Mouse (Mus musculus) Patski (cell line): ENCODE data around the gene Atxn7. TPM values are rescaled to one million over a fixed set of nuclear protein-coding genes. Genes with fewer than 3 reads are reported as not detected.
A peak's percentile ranks its signal among the peaks of the same experiment; 100 is the strongest.

ENCODE experiments used
- ATAC-seq: fragments of 100-300 bp; one replicate; pipeline ENCODE4 v1.8.0; 2021
- CTCF ChIA-PET: fragments of 350-600 bp; sonication (Branson Sonifier 250); formaldehyde crosslinking; loops from one replicate; lab custom pipeline; 2022; ENCODE audit warnings: inconsistent platforms; lab: Charles Lee
- POLR2A ChIA-PET: fragments of 350-600 bp; sonication (Branson Sonifier 250); formaldehyde crosslinking; loops from one replicate; lab custom pipeline; 2022; ENCODE audit warnings: antibody characterized with exemption, inconsistent platforms; lab: Charles Lee
- DNase-seq: peaks from one replicate; pipeline ENCODE4 v3.0.0-alpha.2; 2011; ENCODE audit warnings: low read depth, low spot score
- H3K27me3 ChIP-seq: fragments of 371-371 bp; one replicate; pipeline ENCODE4 v1.5.1; 2021
- CTCF ChIP-seq: fragments of 100-300 bp; IDR thresholded peaks from one replicate; pipeline ENCODE4 v1.5.1; 2021
- in situ Hi-C: fragments of 300-500 bp; cut with MboI; formaldehyde crosslinking; loops from 3 replicates; pipeline ENCODE4 v1.11.1; 2018; ENCODE audit warnings: low pct_unique_long_range_greater_than_20kb, mixed read lengths
- polyA plus RNA-seq: library from polyadenylated mRNA; unstranded; gene quantifications from one replicate; pipeline ENCODE4 v1.2.3, GENCODE M21; 2021

The Atxn7 gene
- polyA plus RNA-seq, 1 experiment from 2014 or later, result 11.3 TPM

DNA sequence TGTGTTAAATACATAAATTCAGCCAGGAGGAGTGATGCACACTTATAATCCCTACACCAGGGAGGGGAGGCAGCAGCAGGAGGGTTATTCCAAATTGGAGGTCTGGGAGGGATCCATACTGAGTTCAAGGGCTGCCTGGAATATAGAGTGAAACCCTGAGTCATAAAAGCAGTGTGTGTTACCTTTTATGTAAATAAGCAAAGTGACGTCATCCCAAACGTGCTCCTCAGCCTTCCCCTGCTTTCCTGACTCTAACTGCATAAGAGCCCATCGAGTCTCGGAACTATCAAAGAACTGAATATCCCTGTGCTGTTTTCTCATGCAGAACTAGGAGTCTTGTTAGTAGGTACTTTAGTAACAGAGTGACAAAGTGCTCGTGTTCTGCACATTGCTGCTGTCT, 102.1 kb downstream of the Atxn7 start:
- in situ Hi-C loops, result no loop called here
- no peaks in the 10 kb centered on the region for H3K27me3 ChIP-seq
- ATAC-seq (no peak), DNase-seq (no peak)
- no peak for TF ChIP-seq CTCF
- POLR2A ChIA-PET, result no interaction called here
- CTCF ChIA-PET, result no interaction called here

GRCm38 (mm10) chr14:14064486-14065141, 103.4 kb downstream of the Atxn7 start:
- H3K27me3 ChIP-seq, result no peaks in the 10 kb centered on the region
- ATAC-seq, result no peak
- ChIA-PET POLR2A (no interaction called here), CTCF (interaction anchor here (1.2 to 1.6 kb wide), 4 partner anchors 9 to 95 kb away, joined by 3 to 4 read pairs (median 3); no protein-coding TSS in a partner anchor)
- DNase-seq, result no peak
- in situ Hi-C loops, result no loop called here
- TF ChIP-seq CTCF, result no peak

DNA sequence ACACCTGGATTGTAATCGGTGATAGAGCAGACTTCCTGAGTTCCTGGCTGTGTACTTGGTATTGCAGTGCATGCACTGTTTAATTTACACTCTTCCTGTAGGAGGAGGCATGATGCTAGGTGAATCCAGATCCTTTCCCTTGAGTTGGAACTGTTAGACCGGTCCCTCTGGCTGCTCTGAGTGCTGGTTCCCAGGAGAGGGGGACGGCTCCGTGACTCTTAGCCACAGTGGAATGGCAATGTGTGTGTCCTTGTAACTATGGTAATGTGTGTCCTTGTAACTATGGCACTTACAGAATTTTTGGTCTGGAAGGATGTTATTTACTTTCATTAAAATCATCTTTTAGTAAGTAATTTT, 103.9 kb downstream of the Atxn7 start:
- ATAC-seq, result no peak
- in situ Hi-C loops, result no loop called here

DNA sequence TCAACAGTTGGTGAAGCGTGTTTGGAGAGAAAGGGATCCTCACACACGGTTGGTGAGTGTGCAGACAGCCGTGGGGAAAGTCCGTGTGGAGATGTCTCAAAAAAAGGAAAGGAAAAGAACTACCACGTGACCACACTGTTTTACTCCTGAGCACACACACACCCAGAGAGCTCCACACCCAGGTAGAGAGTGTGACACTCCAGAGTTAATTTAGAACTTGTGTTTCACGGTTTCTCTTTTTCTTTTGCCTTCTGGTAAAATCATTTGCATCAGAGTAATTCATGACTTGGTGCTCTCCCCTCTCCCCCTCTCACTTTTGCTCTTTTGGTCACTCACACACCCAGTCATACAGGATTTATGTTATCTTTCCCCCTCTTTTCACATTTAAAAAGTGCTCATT, 105.0 kb downstream of the Atxn7 start:
- DNase-seq, result no peak
- in situ Hi-C loops, result no loop called here
- no peaks in the 10 kb centered on the region for H3K27me3 ChIP-seq
- POLR2A ChIA-PET, result interaction anchor here (0.7 kb wide), 1 partner anchor 1006 kb away, joined by 3 read pairs; no protein-coding TSS in a partner anchor
- ATAC-seq, result no peak
- no peak for TF ChIP-seq CTCF
- CTCF ChIA-PET, result interaction anchor here (1.0 kb wide), 1 partner anchor 28 kb away, joined by 3 read pairs; no protein-coding TSS in a partner anchor

More for the DNA sequence above, 103.9 kb downstream of the Atxn7 start:
- CTCF ChIA-PET, result interaction anchor here (1.0 to 1.6 kb wide), 3 partner anchors 13 to 95 kb away, joined by 3 to 4 read pairs (median 3); no protein-coding TSS in a partner anchor
- H3K27me3 ChIP-seq, result no peaks in the 10 kb centered on the region
- DNase-seq, result no peak
- no peak for TF ChIP-seq CTCF
- POLR2A ChIA-PET, result no interaction called here

DNA sequence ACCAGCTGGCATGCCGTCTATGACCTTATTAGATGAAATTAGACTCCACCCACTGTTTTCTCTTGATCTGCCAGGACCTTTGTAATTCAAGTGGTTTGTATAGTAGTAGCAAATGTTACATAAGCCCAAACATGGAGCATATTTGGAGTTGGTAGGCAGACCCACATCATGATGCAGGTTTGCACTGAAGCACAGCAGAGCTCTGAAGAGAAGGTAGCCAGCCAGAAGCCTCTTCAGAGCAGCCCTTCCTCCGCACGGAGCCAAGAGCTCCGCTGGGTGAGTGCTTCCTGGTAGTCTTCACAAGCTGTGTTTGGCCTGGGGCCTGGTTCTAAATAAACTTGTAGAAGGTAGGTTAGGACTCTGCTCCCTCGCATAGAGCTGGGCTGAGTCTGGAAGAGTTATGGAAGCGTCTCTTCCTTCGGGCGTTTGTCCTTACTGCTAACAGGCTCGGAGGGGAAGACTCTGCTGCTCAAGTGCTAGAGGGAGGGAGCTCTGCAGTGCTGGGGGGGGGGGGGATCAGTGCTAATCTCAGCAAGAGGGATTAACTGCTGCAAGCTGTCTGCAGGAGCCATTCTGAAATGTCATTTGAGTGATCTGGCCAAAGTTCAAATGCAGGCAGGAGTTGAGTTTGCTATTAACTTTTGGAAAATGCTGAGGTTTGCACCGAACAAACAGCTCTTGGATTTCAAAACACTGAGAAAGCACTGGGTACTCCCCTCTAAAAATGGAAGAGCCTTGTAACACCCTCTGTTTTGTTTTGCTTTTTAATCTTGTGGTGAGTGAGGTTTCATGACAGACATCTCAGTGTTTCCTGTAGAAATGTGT, 106.6 kb downstream of the Atxn7 start:
- ATAC-seq, result peak; percentile 79
- ChIA-PET POLR2A (interaction anchor here (0.6 to 1.4 kb wide), 3 partner anchors 23 to 78 kb away, joined by 3 to 5 read pairs (median 4); no protein-coding TSS in a partner anchor), CTCF (interaction anchor here (1.0 to 5.3 kb wide), 6 partner anchors 13 to 118 kb away, joined by 3 to 20 read pairs (median 4); no protein-coding TSS in a partner anchor)
- TF ChIP-seq CTCF, result no peak
- in situ Hi-C loops, result no loop called here
- no peaks in the 10 kb centered on the region for H3K27me3 ChIP-seq
- DNase-seq, result peak; percentile 84

DNA sequence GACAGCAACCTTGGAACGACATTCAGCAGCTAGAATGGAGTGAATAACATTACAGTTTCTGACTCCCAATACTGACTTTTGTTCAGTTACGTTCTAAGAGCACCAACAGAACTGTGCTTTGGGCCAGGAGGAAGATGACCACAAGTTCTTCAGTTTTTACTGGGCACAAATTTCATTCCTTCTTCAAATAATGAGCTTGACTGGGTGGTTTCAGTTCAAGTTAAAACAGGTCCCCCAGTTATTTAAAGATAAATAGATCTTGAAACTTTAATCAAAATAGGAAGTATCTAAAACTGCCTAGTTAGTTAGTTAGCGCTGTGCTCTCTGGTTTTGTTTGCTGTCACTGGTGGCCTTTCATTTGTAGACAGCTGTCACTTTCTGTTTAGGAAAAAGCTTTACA, 107.3 kb downstream of the Atxn7 start:
- in situ Hi-C loops, result no loop called here
- no peaks in the 10 kb centered on the region for H3K27me3 ChIP-seq
- CTCF ChIA-PET, result interaction anchor here (1.3 to 5.3 kb wide), 5 partner anchors 13 to 119 kb away, joined by 3 to 20 read pairs (median 4); no protein-coding TSS in a partner anchor
- ATAC-seq (no peak), DNase-seq (no peak)
- TF ChIP-seq CTCF, result no peak
- POLR2A ChIA-PET, result interaction anchor here (0.7 to 1.4 kb wide), 2 partner anchors 23 to 57 kb away, joined by 3 to 4 read pairs; no protein-coding TSS in a partner anchor

DNA sequence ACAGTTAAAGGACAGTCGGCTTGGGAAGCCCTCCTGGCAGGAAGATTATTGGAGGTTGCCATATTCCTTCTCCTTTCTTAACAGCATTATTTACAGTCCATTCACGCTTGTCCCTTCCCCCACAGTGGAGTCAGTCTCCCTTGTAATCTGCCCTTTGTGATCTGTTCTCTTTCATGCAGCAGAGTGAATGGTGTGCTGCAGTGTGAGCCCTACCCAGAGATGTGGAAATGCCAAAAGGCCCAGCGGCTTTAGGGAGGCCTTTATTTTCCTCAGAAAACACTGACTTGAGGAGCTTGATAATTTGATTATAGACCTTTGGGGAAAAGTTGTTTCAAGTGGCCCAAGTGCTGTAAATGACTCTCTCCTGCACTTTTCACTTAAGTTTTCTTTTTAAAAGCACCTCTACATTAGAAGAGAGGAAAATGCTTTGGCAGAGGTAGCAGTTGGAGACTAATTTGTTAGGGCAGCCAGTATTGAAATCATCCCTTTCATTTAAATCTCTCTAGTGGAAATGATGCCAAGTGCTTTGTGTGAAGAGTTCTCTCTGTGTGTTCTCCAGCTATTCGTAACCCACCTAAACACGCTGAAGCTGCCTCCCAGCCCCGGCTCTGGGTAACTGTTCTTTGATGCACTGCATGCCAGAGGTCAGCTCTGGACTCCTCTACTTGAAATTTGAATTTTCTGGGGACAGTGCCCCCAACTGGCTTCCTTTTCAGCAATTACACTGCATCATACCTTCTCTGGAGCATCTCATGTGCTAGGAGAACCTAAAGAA, 109.5 kb downstream of the Atxn7 start:
- ATAC-seq, result no peak

GRCm38 (mm10) chr14:14071456-14071855, 110.2 kb downstream of the Atxn7 start:
- ATAC-seq, result no peak
- POLR2A ChIA-PET, result no interaction called here
- H3K27me3 ChIP-seq, result no peaks in the 10 kb centered on the region
- CTCF ChIA-PET, result interaction anchor here (5.3 kb wide), 1 partner anchor 27 kb away, joined by 20 read pairs; no protein-coding TSS in a partner anchor
- TF ChIP-seq CTCF, result no peak
- in situ Hi-C loops, result no loop called here
- DNase-seq, result no peak

More for the DNA sequence above, 109.5 kb downstream of the Atxn7 start:
- no peak for DNase-seq
- ChIA-PET CTCF (interaction anchor here (1.3 to 5.3 kb wide), 2 partner anchors 8 to 28 kb away, joined by 4 to 20 read pairs; no protein-coding TSS in a partner anchor), POLR2A (no interaction called here)
- TF ChIP-seq CTCF, result no peak
- in situ Hi-C loops, result no loop called here
- no peaks in the 10 kb centered on the region for H3K27me3 ChIP-seq

DNA sequence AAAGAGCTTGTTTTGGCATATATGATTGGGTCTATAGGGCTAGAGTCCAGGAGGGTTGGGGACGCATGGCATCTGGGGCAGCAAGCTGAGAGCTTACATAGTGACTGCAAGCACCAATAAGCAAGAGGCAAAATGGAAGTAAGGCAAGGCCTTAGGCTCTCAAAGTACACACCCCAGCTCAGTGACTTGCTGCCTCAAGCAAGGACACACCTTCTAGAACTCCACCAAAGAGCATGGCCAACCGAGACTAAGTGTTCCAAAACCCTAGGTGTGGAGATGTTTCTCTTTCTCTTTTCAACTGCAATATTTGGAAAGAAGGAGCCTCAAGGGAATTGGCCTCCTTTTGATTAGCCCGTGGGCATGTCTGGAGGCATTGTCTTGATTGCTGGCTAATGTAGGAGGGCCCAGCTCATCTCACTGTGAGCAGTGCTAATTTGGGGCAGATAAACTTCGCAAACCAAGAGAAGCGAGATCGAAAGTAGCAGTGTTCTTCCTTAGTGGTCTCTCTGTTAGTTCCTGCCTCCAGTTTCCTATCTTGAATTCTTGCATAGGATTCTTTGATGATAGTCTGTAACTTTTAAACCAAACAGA, 119.5 kb downstream of the Atxn7 start:
- TF ChIP-seq CTCF, result no peak
- ATAC-seq (no peak), DNase-seq (no peak)
- in situ Hi-C loops, result no loop called here
- H3K27me3 ChIP-seq, result no peaks in the 10 kb centered on the region
- ChIA-PET POLR2A (no interaction called here), CTCF (interaction anchor here (0.8 kb wide), 1 partner anchor 11 kb away, joined by 3 read pairs; no protein-coding TSS in a partner anchor)

DNA sequence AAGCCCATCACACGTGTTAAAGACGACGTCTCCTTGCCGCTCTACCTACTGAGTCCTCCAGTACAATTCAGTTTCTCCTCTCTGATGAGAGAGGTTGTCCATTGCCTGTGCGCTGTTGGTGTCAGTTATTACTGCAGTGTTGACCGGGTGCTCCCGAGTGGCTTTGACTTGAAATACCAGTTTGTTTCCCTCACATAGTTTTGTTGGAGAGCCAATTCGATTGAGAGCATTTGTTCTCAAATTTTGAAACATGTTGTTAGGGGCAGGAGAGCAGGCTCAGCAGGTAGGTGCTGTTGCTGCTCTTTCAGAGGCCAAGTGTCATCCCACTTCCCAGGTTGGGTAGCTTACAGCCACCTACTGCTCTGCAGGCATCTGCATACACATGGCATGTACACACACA, 122.6 kb downstream of the Atxn7 start:
- DNase-seq (no peak), ATAC-seq (no peak)
- TF ChIP-seq CTCF, result no peak
- no peaks in the 10 kb centered on the region for H3K27me3 ChIP-seq
- in situ Hi-C loops, result no loop called here
- ChIA-PET POLR2A (no interaction called here), CTCF (interaction anchor here (1.2 kb wide), 1 partner anchor 32 kb away, joined by 3 read pairs; no protein-coding TSS in a partner anchor)
